Mouse (Mus musculus) midbrain, embryonic 11.5 days (tissue): ENCODE results near the gene Eif2b3. TPM values are rescaled to one million over a fixed set of nuclear protein-coding genes. Genes with fewer than 3 reads are reported as not detected.

Source experiments
- ATAC-seq: fragments of 200-750 bp; cut with Nextera tagmentation; 2 replicates; pipeline ENCODE4 v1.8.0; 2017; ENCODE audit warnings: moderate TSS enrichment, moderate library complexity; ENCODE audit not compliant: low FRiP score
- DNase-seq: peaks from one replicate; pipeline ENCODE4 v3.0.0; 2015; ENCODE audit warnings: low spot score; ENCODE audit errors: missing footprints
- H3K27ac ChIP-seq: fragments of 300-500 bp; sonication (generic); 2 replicates; pipeline ENCODE4 v1.5.1; 2014; ENCODE audit warnings: low read depth, low read length
- H3K27me3 ChIP-seq: fragments of 300-500 bp; sonication (generic); 2 replicates; pipeline ENCODE4 v1.6.1; 2014; ENCODE audit warnings: mild to moderate bottlenecking, low read length, moderate library complexity, mixed read lengths; ENCODE audit not compliant: control insufficient read depth, insufficient read depth
- H3K36me3 ChIP-seq: fragments of 300-500 bp; sonication (generic); 2 replicates; pipeline ENCODE4 v1.6.1; 2014; ENCODE audit warnings: mild to moderate bottlenecking, low read length, moderate library complexity, mixed read lengths; ENCODE audit not compliant: control insufficient read depth, insufficient read depth
- H3K4me1 ChIP-seq: fragments of 300-500 bp; sonication (generic); 2 replicates; pipeline ENCODE4 v1.6.1; 2014; ENCODE audit warnings: low read length; ENCODE audit not compliant: control insufficient read depth, insufficient read depth
- H3K4me2 ChIP-seq: fragments of 300-500 bp; sonication (generic); 2 replicates; pipeline ENCODE4 v1.6.1; 2014; ENCODE audit warnings: mild to moderate bottlenecking, moderate library complexity
- H3K4me3 ChIP-seq: fragments of 300-500 bp; sonication (generic); 2 replicates; pipeline ENCODE4 v1.5.1; 2014; ENCODE audit warnings: low read depth, low read length
- H3K9ac ChIP-seq: fragments of 300-500 bp; sonication (generic); 2 replicates; pipeline ENCODE4 v1.6.1; 2014; ENCODE audit warnings: low read length
- H3K9me3 ChIP-seq: fragments of 300-500 bp; sonication (generic); 2 replicates; pipeline ENCODE4 v1.6.1; 2016; ENCODE audit warnings: low read length; ENCODE audit not compliant: control insufficient read depth
- WGBS: fragments of 180-500 bp; shearing (Covaris S2); extraction: QIAGEN DNeasy Blood & Tissue Kit; methylation state at CpG from one replicate; pipeline ENCODE4 v1.1.7; 2014; 5-methylcytosine and 5-hydroxymethylcytosine counted together
- polyA plus RNA-seq: library from polyadenylated mRNA; unstranded; fragments of >200 nt; fragmentation: Nextera tagmentation; extraction: Ambion mirVana; gene quantifications from 2 replicates; pipeline ENCODE4 v1.2.1, GENCODE M21; 2014

Gene Eif2b3
- 43.0 and 49.4 TPM in 2 replicates for polyA plus RNA-seq

GRCm38 (mm10) chr4:117019206-117020134, at the start of gene Eif2b3:
Gene Eif2b3, plus strand, starts transcription at chr4:117019402.
- H3K9me3 ChIP-seq = no peaks in the 10 kb centered on the region
- peak within 1 kb of the TSS; percentile 70 for H3K4me2 ChIP-seq
- H3K9ac ChIP-seq = peak within 1 kb of the TSS; percentile 82
- H3K36me3 ChIP-seq = peaks cover 5% of the 10 kb centered on the region
- WGBS = 1% methylated on average over 61 of the region's 61 CpGs
- DNase-seq (peak; percentile 98), ATAC-seq (peak; percentile 95)
- peak within 1 kb of the TSS; percentile 30; the same call in 1 of the 2 replicates for H3K27ac ChIP-seq
- no peaks in the 10 kb centered on the region; the same call in 1 of the 2 replicates for H3K27me3 ChIP-seq
- peak within 1 kb of the TSS; percentile 87 for H3K4me3 ChIP-seq
- peaks cover 6% of the 10 kb centered on the region; the same call in 1 of the 2 replicates for H3K4me1 ChIP-seq

GRCm38 (mm10) chr4:116976503-116976902, 42.7 kb upstream of the Eif2b3 start:
- ATAC-seq (no peak), DNase-seq (no peak)
- H3K27ac ChIP-seq = no peak overlapping the region
- no peak overlapping the region for H3K4me2 ChIP-seq
- no peak overlapping the region for H3K9ac ChIP-seq
- H3K27me3 ChIP-seq = no peaks in the 10 kb centered on the region
- no peaks in the 10 kb centered on the region for H3K4me1 ChIP-seq
- H3K9me3 ChIP-seq = no peaks in the 10 kb centered on the region
- H3K4me3 ChIP-seq = no peak overlapping the region
- H3K36me3 ChIP-seq = peaks cover 11% of the 10 kb centered on the region; the same call in 1 of the 2 replicates
- 76% methylated on average over 2 of the region's 2 CpGs for WGBS

GRCm38 (mm10) chr4:116985681-116986080, 33.5 kb upstream of the Eif2b3 start:
- Histone ChIP-seq H3K9me3 (no peaks in the 10 kb centered on the region), H3K27ac (no peak overlapping the region), H3K27me3 (no peaks in the 10 kb centered on the region), H3K36me3 (peaks cover under 1% of the 10 kb centered on the region; the same call in 1 of the 2 replicates), H3K4me2 (no peak overlapping the region), H3K4me1 (no peaks in the 10 kb centered on the region), H3K4me3 (no peak overlapping the region), H3K9ac (no peak overlapping the region)
- DNase-seq (peak; percentile 53), ATAC-seq (no peak)
- WGBS = 94% methylated on average over 7 of the region's 7 CpGs

GRCm38 (mm10) chr4:116986400-116987121, 32.6 kb upstream of the Eif2b3 start:
- Histone ChIP-seq H3K4me1 (no peaks in the 10 kb centered on the region), H3K9ac (no peak overlapping the region), H3K27me3 (no peaks in the 10 kb centered on the region), H3K4me2 (no peak overlapping the region), H3K4me3 (no peak overlapping the region), H3K27ac (no peak overlapping the region), H3K36me3 (no peaks in the 10 kb centered on the region; the same call in 1 of the 2 replicates), H3K9me3 (no peaks in the 10 kb centered on the region)
- peak; percentile 79 for ATAC-seq
- whole genome bisulfite sequencing = 67% methylated on average over 17 of the region's 17 CpGs
- DNase-seq = peak; percentile 91

GRCm38 (mm10) chr4:116987122-116987456, 32.1 kb upstream of the Eif2b3 start:
- Histone ChIP-seq H3K4me1 (no peaks in the 10 kb centered on the region), H3K36me3 (no peaks in the 10 kb centered on the region; the same call in 1 of the 2 replicates), H3K27ac (no peak overlapping the region), H3K27me3 (no peaks in the 10 kb centered on the region), H3K9ac (no peak overlapping the region), H3K4me3 (no peak overlapping the region), H3K9me3 (no peaks in the 10 kb centered on the region), H3K4me2 (no peak overlapping the region)
- ATAC-seq (no peak), DNase-seq (peak; percentile 81)
- WGBS = 76% methylated on average over 5 of the region's 5 CpGs

GRCm38 (mm10) chr4:116989731-116990130, 29.5 kb upstream of the Eif2b3 start:
- H3K36me3 ChIP-seq = no peaks in the 10 kb centered on the region; the same call in 1 of the 2 replicates
- H3K4me2 ChIP-seq = no peak overlapping the region
- H3K27ac ChIP-seq = no peak overlapping the region
- H3K9ac ChIP-seq = no peak overlapping the region
- 71% methylated on average over 6 of the region's 6 CpGs for WGBS
- ATAC-seq (no peak), DNase-seq (no peak)
- no peak overlapping the region for H3K4me3 ChIP-seq
- no peaks in the 10 kb centered on the region for H3K27me3 ChIP-seq
- H3K9me3 ChIP-seq = no peaks in the 10 kb centered on the region
- peaks cover 11% of the 10 kb centered on the region for H3K4me1 ChIP-seq

GRCm38 (mm10) chr4:116991366-116991765, 27.8 kb upstream of the Eif2b3 start:
- ATAC-seq (0 out of 2 replicates have a peak, but pooled peaks have one; percentile 3), DNase-seq (peak; percentile 98)
- Histone ChIP-seq H3K9ac (no peak overlapping the region), H3K27me3 (no peaks in the 10 kb centered on the region), H3K27ac (no peak overlapping the region), H3K36me3 (no peaks in the 10 kb centered on the region; the same call in 1 of the 2 replicates), H3K4me1 (peaks cover 19% of the 10 kb centered on the region), H3K4me3 (no peak overlapping the region), H3K9me3 (no peaks in the 10 kb centered on the region), H3K4me2 (no peak overlapping the region)
- 19% methylated on average over 7 of the region's 7 CpGs for WGBS

GRCm38 (mm10) chr4:116993672-116994621, 25.3 kb upstream of the Eif2b3 start, which contains the start of gene Urod:
Gene Urod, minus strand, starts transcription at chr4:116994413.
- Histone ChIP-seq H3K4me3 (peak within 1 kb of the TSS; percentile 90), H3K9ac (peak within 1 kb of the TSS; percentile 76), H3K4me1 (peaks cover 19% of the 10 kb centered on the region), H3K27ac (peak within 1 kb of the TSS; percentile 57), H3K27me3 (no peaks in the 10 kb centered on the region), H3K9me3 (no peaks in the 10 kb centered on the region), H3K36me3 (no peaks in the 10 kb centered on the region; the same call in 1 of the 2 replicates), H3K4me2 (peak within 1 kb of the TSS; percentile 99)
- DNase-seq = peak; percentile 99
- 2% methylated on average over 38 of the region's 38 CpGs for WGBS
- peak; percentile 91 for ATAC-seq
